In the genomic region with DNA sequence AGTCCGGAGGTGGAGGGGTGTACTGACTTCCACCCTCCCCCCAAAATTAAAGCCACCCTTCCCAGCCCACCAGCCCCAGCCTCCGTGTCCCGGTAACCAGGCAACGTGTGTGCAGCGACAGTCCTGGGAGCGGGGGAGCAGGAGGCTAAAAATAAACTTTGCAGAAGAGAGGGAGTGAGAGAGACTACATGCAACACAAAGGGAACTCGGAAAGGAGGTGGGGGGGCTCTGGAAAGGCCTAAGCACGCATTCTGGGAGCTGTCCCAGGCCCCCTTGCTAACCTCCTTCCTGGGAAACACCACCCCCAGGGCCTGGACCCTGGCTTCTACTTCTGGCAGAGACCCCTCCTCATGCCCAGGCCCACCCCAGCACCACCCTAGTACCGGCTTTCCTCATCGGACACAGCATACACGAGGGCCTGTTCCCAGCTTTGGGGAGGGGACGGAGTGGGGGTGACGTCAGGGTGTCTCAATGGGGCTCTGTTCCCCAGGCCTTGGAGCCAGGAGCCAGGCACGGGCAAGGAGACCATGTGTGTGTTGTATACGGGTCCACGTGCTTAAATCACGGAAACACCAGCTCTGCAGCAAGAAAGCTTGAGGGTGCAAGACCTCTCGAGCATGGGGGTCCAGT, we compare ENCODE assay signal across 8 mouse cellular contexts. TPM values are rescaled to one million over a fixed set of nuclear protein-coding genes. Genes with fewer than 3 reads are reported as not detected.
A peak's percentile ranks its signal among the peaks of the same experiment; 100 is the strongest.
DNase-seq lines count a peak whose midpoint lies in the region; ATAC-seq and TF ChIP-seq lines count a peak whose summit lies in the region.

No protein-coding gene starts in this region.

- 0 out of 2 replicates have a peak, but pooled peaks have one; percentile 5 for ATAC-seq in heart, embryonic 12.5 days (ENCODE audit: insufficient number of reproducible peaks, low FRiP score)
- ATAC-seq in lung, postnatal 0 days = no peak
- no peak for ATAC-seq in erythroid progenitor cell, adult 5-6 weeks (replicated peaks; ENCODE audit: low FRiP score, poor library complexity, severe bottlenecking)

- no peaks in the 10 kb centered on the region for H3K36me3 ChIP-seq in testis, adult 2 months (ENCODE audit: control insufficient read depth, insufficient read depth, low read length)
- H3K36me3 ChIP-seq in heart, embryonic 12.5 days = peaks cover 34% of the 10 kb centered on the region
- peaks cover 4% of the 10 kb centered on the region for H3K36me3 ChIP-seq in lung, postnatal 0 days (ENCODE audit: insufficient read depth, low read length)

- peak overlapping the region; percentile 54 for H3K27ac ChIP-seq in testis, adult 2 months (ENCODE audit: control insufficient read depth, insufficient read depth, low read depth, low read length)
- peak overlapping the region; percentile 98 for H3K27ac ChIP-seq in heart, embryonic 12.5 days (ENCODE audit: poor library complexity, severe bottlenecking)
- H3K27ac ChIP-seq in lung, postnatal 0 days (ENCODE audit: low read length) = peak overlapping the region; percentile 99

- TF ChIP-seq CTCF in testis, adult 2 months (IDR thresholded peaks at IDR 0.05; ENCODE audit: control insufficient read depth, insufficient read depth, insufficient replicate concordance, low read depth, low read length) = no peak
- no peak for TF ChIP-seq CTCF in lung, postnatal 0 days (IDR thresholded peaks at IDR 0.05)

- peak overlapping the region; percentile 96 for H3K4me2 ChIP-seq in heart, embryonic 12.5 days
- peak overlapping the region; percentile 79 for H3K4me2 ChIP-seq in lung, postnatal 0 days (replicated peaks; ENCODE audit: low read depth, low read length)

- no peak for TF ChIP-seq EP300 in lung, postnatal 0 days (IDR thresholded peaks at IDR 0.05)

- peak overlapping the region; percentile 93 for H3K4me3 ChIP-seq in testis, adult 2 months (ENCODE audit: control insufficient read depth, low read depth, low read length)
- peak overlapping the region; percentile 95 for H3K4me3 ChIP-seq in heart, embryonic 12.5 days
- H3K4me3 ChIP-seq in lung, postnatal 0 days (ENCODE audit: low read depth, low read length) = peak overlapping the region; percentile 93

- peaks cover 29% of the 10 kb centered on the region for H3K4me1 ChIP-seq in testis, adult 2 months (ENCODE audit: control insufficient read depth, insufficient read depth, low read length)
- H3K4me1 ChIP-seq in heart, embryonic 12.5 days (replicated peaks) = peaks cover 64% of the 10 kb centered on the region
- H3K4me1 ChIP-seq in lung, postnatal 0 days (ENCODE audit: insufficient read depth, low read depth, low read length) = peaks cover 29% of the 10 kb centered on the region

- WGBS in heart, embryonic 12.5 days = 2% methylated on average over 18 of the region's 18 CpGs
- WGBS in lung, postnatal 0 days = 1% methylated on average over 18 of the region's 18 CpGs

- DNase-seq in testis, postnatal 14 days (ENCODE audit: low spot score) = no peak
- peak; percentile 59 for DNase-seq in embryo, embryonic 10.5 days (ENCODE audit: low spot score)
- DNase-seq in layer of hippocampus, postnatal 10 days (ENCODE audit: low spot score in 2 of 2) = peak; percentile 78 to 81
- DNase-seq in lung, postnatal 0 days (ENCODE audit: low spot score) = peak; percentile 63
- peak; percentile 83 for DNase-seq in right cerebral cortex, postnatal 25 days

- peak overlapping the region; percentile 97 for H3K9ac ChIP-seq in heart, embryonic 12.5 days
- peak overlapping the region; percentile 91 for H3K9ac ChIP-seq in lung, postnatal 0 days (replicated peaks; ENCODE audit: low read depth)

- H3K27me3 ChIP-seq in testis, adult 2 months (ENCODE audit: control insufficient read depth, insufficient read depth, low read length) = no peaks in the 10 kb centered on the region
- no peaks in the 10 kb centered on the region for H3K27me3 ChIP-seq in heart, embryonic 12.5 days (replicated peaks)
- no peaks in the 10 kb centered on the region for H3K27me3 ChIP-seq in lung, postnatal 0 days (replicated peaks; ENCODE audit: insufficient read depth, low read length)

- no peak for TF ChIP-seq POLR2A in testis, adult 2 months (IDR thresholded peaks at IDR 0.05; ENCODE audit: control insufficient read depth, low read depth, low read length)

- no peaks in the 10 kb centered on the region for H3K9me3 ChIP-seq in heart, embryonic 12.5 days (replicated peaks)
- H3K9me3 ChIP-seq in lung, postnatal 0 days (ENCODE audit: low read length) = no peaks in the 10 kb centered on the region

RNA-seq across cellular contexts. Expression of gene Erf, which starts 2.4 kb away (rescaled TPM):
- polyA plus RNA-seq in testis, adult 2 months (2012; rRNA removed) = 40.4 and 44.1 TPM in 2 replicates
- polyA plus RNA-seq in heart, embryonic 12.5 days (2016; fragmentation: Nextera tagmentation; extraction: Ambion mirVana) = 17.6 and 20.4 TPM in 2 replicates
- total RNA-seq in layer of hippocampus, postnatal 10 days (2021) = 10 to 100 TPM; 38.1 to 39.5 TPM
- 8.7 and 10.3 TPM in 2 replicates for polyA plus RNA-seq in lung, postnatal 0 days (2015; fragmentation: Nextera tagmentation; extraction: Ambion mirVana)
- 0.72 and 3.4 TPM in 2 replicates for total RNA-seq in erythroid progenitor cell, adult 5-6 weeks (2015; ENCODE audit: low replicate concordance)
- total RNA-seq in erythroid progenitor cell, adult 5-6 weeks (2017; ENCODE audit: low replicate concordance) = 0.61 and 1.8 TPM in 2 replicates

RNA-seq across cellular contexts. Expression of gene Gsk3a, which starts 10.5 kb away (rescaled TPM):
- polyA plus RNA-seq in testis, adult 2 months (2012; rRNA removed) = 91.9 and 94.8 TPM in 2 replicates
- polyA plus RNA-seq in heart, embryonic 12.5 days (2016; fragmentation: Nextera tagmentation; extraction: Ambion mirVana) = 12.1 and 12.7 TPM in 2 replicates
- total RNA-seq in layer of hippocampus, postnatal 10 days (2021) = 100 to 1,000 TPM; 162 to 187 TPM
- polyA plus RNA-seq in lung, postnatal 0 days (2015; fragmentation: Nextera tagmentation; extraction: Ambion mirVana) = 6.7 and 6.8 TPM in 2 replicates
- 122 and 132 TPM in 2 replicates for total RNA-seq in erythroid progenitor cell, adult 5-6 weeks (2015; ENCODE audit: low replicate concordance)
- total RNA-seq in erythroid progenitor cell, adult 5-6 weeks (2017; ENCODE audit: low replicate concordance) = 53.0 and 74.3 TPM in 2 replicates

RNA-seq across cellular contexts. Expression of gene Cic, which starts 19.4 kb away (rescaled TPM):
- polyA plus RNA-seq in testis, adult 2 months (2012; rRNA removed) = 41.8 and 42.1 TPM in 2 replicates
- 28.8 and 30.5 TPM in 2 replicates for polyA plus RNA-seq in heart, embryonic 12.5 days (2016; fragmentation: Nextera tagmentation; extraction: Ambion mirVana)
- total RNA-seq in layer of hippocampus, postnatal 10 days (2021) = 100 to 1,000 TPM; 234 to 267 TPM
- 26.5 and 31.9 TPM in 2 replicates for polyA plus RNA-seq in lung, postnatal 0 days (2015; fragmentation: Nextera tagmentation; extraction: Ambion mirVana)
- 114 and 181 TPM in 2 replicates for total RNA-seq in erythroid progenitor cell, adult 5-6 weeks (2015; ENCODE audit: low replicate concordance)
- total RNA-seq in erythroid progenitor cell, adult 5-6 weeks (2017; ENCODE audit: low replicate concordance) = 70.5 and 90.7 TPM in 2 replicates

RNA-seq across cellular contexts. Expression of gene Zfp526, which starts 26.9 kb away (rescaled TPM):
- polyA plus RNA-seq in testis, adult 2 months (2012; rRNA removed) = 29.4 and 31.9 TPM in 2 replicates
- polyA plus RNA-seq in heart, embryonic 12.5 days (2016; fragmentation: Nextera tagmentation; extraction: Ambion mirVana) = 2.3 and 2.5 TPM in 2 replicates
- 1 to 10 TPM; 7.2 to 8.4 TPM for total RNA-seq in layer of hippocampus, postnatal 10 days (2021)
- polyA plus RNA-seq in lung, postnatal 0 days (2015; fragmentation: Nextera tagmentation; extraction: Ambion mirVana) = 1.6 and 2.2 TPM in 2 replicates
- 18.0 and 32.8 TPM in 2 replicates for total RNA-seq in erythroid progenitor cell, adult 5-6 weeks (2015; ENCODE audit: low replicate concordance)
- 27.6 and 29.6 TPM in 2 replicates for total RNA-seq in erythroid progenitor cell, adult 5-6 weeks (2017; ENCODE audit: low replicate concordance)

RNA-seq across cellular contexts. Expression of gene Dedd2, which starts 27.7 kb away (rescaled TPM):
- 26.0 and 27.1 TPM in 2 replicates for polyA plus RNA-seq in testis, adult 2 months (2012; rRNA removed)
- 8.2 and 9.5 TPM in 2 replicates for polyA plus RNA-seq in heart, embryonic 12.5 days (2016; fragmentation: Nextera tagmentation; extraction: Ambion mirVana)
- total RNA-seq in layer of hippocampus, postnatal 10 days (2021) = 10 to 100 TPM; 22.2 to 26.3 TPM
- polyA plus RNA-seq in lung, postnatal 0 days (2015; fragmentation: Nextera tagmentation; extraction: Ambion mirVana) = 15.9 and 18.2 TPM in 2 replicates
- 29.9 and 31.4 TPM in 2 replicates for total RNA-seq in erythroid progenitor cell, adult 5-6 weeks (2015; ENCODE audit: low replicate concordance)
- 87.7 and 89.0 TPM in 2 replicates for total RNA-seq in erythroid progenitor cell, adult 5-6 weeks (2017; ENCODE audit: low replicate concordance)
